In genomic region chr15:79777749-79778148, GRCm38 (mm10) we compare ENCODE assay signal across 8 mouse cellular contexts. TPM values are rescaled to one million over a fixed set of nuclear protein-coding genes. Genes with fewer than 3 reads are reported as not detected.
DNase-seq lines count a peak whose midpoint lies in the region; ATAC-seq lines count a peak whose summit lies in the region.

Dnal4 (minus strand) TSS chr15:79777849.

- DNase-seq in layer of hippocampus, adult 18-20 months (ENCODE audit: low spot score in 2 of 2), result no peak
- no peak for DNase-seq in layer of hippocampus, adult 9-10 months (ENCODE audit: low spot score)
- no peak for DNase-seq in adrenal gland, postnatal 25 days
- no peak for DNase-seq in left cerebral cortex, postnatal 36 days (ENCODE audit: low spot score in 2 of 2)
- no peak for DNase-seq in right cerebral cortex, adult 2 months (ENCODE audit: low spot score in 2 of 2)
- no peak for DNase-seq in ovary, postnatal 10 days (ENCODE audit: low spot score)
- DNase-seq in embryo, embryonic 11 days, result no peak

- no peak within 1 kb of the TSS for H3K9ac ChIP-seq in heart, embryonic 14.5 days (ENCODE audit: low read length)

- H3K4me2 ChIP-seq in heart, embryonic 14.5 days (ENCODE audit: low read length), result no peak within 1 kb of the TSS

- H3K27me3 ChIP-seq in heart, embryonic 14.5 days (ENCODE audit: control insufficient read depth, insufficient read depth, low read length), result no peaks in the 10 kb centered on the region

- H3K4me1 ChIP-seq in heart, embryonic 14.5 days (ENCODE audit: control insufficient read depth in 2 of 2, insufficient read depth in 2 of 2, low read length in 2 of 2), result peaks cover 7 to 10% of the 10 kb centered on the region in 2 experiments

- no peaks in the 10 kb centered on the region for H3K36me3 ChIP-seq in heart, embryonic 14.5 days (ENCODE audit: control insufficient read depth, insufficient read depth, low read length)

- H3K4me3 ChIP-seq in heart, embryonic 14.5 days (ENCODE audit: control insufficient read depth in 1 of 2, insufficient read depth in 1 of 2, low read depth in 1 of 2, low read length in 2 of 2), result no peak within 1 kb of the TSS

- no peak for ATAC-seq in heart, embryonic 14.5 days (ENCODE audit: insufficient number of reproducible peaks, insufficient read depth, low FRiP score, low read depth)

- H3K27ac ChIP-seq in heart, embryonic 14.5 days (replicated peaks in 1 of 2; ENCODE audit: control insufficient read depth in 1 of 2, insufficient read depth in 1 of 2, low read depth in 2 of 2, low read length in 2 of 2), result no peak within 1 kb of the TSS

- intact Hi-C loops in left cerebral cortex, postnatal 36 days (cut with DNase I), result no loop called here

- H3K9me3 ChIP-seq in heart, embryonic 14.5 days (ENCODE audit: control insufficient read depth, low read length), result no peaks in the 10 kb centered on the region

RNA-seq across cellular contexts. Expression of gene Dnal4, which starts in this region (rescaled TPM):
- total RNA-seq in layer of hippocampus, adult 18-20 months (2021), result 10 to 100 TPM; 61.7 to 68.7 TPM
- total RNA-seq in adrenal gland, postnatal 25 days (2021), result 17.7 and 23.1 TPM in 2 replicates
- polyA plus RNA-seq in heart, embryonic 14.5 days (2014; fragmentation: Nextera tagmentation; extraction: Ambion mirVana), result 36.0 and 40.9 TPM in 2 replicates
- total RNA-seq in left cerebral cortex, postnatal 36 days (2021), result 10 to 100 TPM; 50.7 to 51.3 TPM
